Mouse (Mus musculus) spleen, postnatal 4 days (tissue): ENCODE measurements at regions not wholly inside any gene's neighbourhood (a gene's known extent, or its start where the extent isn't known, plus 50 kb on each side); places are given as distances from the start of the nearest gene placed in this dataset.

Experiments
- DNase-seq, 2 experiments: peaks; one replicate each; pipeline ENCODE4 v3.0.0; 2022; ENCODE audit warnings: low spot score in 2 of 2

DNA sequence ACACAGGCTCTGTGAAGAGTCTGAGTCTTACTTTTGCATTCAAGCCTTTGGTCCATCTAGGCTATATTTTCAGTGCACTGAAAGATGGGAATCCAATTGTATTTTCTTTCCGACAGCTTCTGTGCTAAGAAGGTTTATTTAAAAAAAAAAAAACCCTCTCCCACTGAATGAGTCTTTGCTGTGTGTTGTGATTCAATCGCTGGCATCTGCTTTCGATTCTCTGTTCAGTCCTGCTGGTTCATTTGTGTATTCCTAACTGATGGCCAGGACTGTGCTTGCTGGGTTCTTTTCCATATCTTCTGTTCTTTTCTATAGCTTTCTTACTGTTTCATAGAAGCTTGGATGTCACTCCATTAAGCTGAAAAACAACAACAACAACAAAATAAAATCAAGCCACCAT, 132.9 kb downstream of the Tex36 start:
- DNase-seq = no peak

DNA sequence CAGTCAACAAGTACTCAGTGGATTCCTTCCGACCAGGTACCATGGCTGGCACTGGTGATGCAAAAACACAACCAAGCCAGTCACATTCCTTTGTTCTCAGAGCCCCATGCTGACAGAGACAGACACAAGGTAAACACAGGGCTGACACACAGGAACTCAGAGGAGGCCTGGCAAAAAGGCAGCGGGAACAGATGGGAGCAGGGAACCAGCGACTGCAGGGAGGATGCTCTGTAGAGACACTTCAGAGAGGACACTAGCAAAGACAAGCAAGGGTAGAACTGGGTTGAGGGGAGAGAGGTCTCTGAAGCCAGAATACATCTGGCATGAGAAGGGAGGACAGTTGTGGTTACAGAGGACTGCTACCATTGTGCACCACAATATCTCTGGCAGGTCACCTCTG, 133.6 kb downstream of the Tex36 start:
- no peak for DNase-seq

DNA sequence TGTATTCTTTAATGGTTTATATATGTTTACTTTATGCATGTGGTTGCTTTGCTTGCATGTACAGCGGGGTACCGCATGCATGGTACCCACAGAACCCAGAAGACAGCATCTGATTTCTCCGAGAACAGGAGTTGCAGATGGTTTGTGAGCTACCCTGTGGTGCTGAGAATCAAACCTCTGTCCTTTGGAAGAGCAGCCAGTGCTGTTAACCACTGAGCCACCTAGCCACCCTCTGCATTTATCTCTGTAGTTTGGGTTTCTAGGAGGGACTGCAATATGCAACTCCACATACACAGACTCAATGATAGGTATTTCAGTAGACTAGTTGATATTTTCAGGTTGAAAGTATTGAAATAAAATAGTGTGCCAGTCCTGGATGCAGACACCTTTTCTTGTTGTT, 134.4 kb downstream of the Tex36 start:
- DNase-seq = no peak

DNA sequence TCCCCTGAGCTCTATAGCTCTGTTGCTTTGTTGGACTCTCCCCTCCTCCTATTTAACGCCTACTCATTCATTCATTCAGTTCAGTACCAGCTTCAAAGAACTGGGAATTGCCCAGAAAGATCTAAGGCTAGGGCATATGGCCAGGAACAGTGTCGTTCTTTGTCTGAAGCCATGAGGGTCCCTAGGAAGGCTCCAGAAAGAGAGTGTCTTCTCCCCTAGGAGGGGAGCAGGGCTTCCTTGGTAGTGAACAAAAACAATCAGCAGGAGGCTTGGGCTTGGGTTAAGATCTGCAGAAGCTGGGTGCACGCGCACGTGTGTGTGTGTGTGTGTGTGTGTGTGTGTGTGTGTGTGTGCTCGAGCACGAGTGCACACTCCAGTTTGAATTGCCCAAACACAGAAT, 142.7 kb downstream of the Tex36 start:
- no peak for DNase-seq

DNA sequence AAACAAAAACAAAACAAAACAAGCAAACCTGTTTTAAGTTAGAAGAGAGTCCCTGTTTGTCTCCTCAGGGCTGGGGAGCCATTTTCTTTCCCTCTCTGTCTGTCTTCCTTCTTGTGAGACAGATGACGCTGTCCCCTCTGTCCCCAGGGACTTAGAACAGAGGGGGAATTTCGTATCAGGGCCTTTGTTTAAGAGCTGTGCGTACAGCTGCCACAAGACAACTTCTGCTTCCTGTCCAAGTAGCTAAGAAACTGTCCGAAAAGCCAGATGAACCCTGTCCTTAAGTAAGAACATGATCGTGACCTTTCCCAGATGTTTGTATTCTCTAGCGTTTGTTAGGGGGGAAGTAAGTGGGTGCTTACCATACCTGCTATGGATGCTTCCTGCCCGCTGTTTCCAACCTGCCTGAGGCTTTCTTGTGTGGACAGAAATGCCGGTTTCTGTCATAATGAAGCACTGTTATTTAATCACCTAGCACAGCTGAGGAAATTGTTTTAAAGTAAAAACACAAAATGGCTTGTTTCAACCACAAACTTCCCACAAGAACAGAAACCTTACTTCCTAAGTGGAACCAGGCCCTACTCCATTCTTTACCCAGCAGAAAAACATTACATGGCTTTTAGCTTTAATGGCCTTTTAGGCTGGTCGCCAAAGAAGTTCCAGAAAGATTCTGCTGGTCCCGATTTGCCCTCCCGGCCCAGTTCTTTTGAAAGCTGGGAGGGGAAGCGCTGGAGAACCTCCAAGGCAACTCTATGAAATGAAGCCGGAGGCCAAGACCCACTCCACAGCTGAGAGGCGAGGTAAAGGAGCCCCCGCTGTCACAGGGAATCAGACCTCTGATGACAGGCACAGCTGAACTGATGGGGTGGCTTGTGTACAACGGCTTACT, 144.3 kb downstream of the Tex36 start:
- no peak for DNase-seq

DNA sequence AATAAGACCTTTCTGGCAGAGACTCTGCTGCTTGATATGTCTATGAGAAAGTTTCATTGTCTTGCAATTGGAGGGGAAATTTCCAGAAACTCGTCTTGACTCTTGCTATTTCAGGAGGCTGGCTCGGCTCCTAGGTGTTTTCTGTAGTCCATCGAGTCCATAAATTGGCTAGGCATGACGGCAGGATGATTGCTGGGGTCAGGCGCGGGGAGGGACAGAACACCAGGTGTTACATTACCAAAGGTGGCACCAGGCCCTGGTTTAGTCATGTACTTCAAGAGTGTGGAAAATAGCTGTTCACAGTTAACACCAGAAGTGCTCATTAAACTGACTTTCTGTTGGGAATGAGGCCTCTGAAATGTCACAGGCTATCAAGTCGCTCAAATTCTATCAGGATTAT, 151.7 kb downstream of the Tex36 start:
- no peak for DNase-seq

DNA sequence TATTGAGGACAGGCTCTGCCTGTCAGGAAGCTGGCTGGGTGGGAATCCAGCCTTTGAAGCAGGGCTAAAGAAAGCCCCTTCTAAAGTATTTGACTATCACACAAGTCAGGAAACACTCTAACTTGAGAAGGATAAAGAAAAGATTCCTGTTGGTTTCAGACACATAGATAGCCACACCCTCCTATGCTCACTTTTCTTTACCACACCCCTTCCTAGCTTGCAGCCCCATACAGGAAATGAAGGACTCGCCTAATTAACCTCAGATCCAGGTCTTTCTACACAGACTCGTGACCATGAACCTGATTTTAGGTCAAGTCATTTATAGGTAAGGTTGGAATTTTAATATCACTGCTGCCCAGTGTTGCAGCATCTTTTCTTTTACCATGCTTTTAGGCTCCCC, 154.9 kb downstream of the Tex36 start:
- DNase-seq = no peak

DNA sequence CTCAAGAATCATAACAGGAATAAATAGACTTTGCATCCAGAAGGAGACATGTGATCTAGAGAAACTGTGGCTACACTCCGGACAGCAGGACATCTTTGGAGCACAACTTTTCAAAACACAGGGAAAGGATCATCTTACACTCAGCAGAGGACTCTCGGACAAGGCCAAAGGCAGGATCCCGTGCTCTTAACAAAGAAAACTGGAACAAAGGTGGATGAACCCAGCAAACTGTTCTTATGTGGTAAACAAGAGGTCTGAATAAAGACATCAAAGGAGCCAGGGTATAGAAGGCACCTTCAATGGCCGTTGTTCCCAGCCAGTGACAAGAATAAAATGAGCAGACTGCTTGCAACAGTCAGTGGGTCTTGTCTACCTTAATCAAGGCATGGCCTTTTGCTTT, 160.3 kb downstream of the Tex36 start:
- no peak for DNase-seq

DNA sequence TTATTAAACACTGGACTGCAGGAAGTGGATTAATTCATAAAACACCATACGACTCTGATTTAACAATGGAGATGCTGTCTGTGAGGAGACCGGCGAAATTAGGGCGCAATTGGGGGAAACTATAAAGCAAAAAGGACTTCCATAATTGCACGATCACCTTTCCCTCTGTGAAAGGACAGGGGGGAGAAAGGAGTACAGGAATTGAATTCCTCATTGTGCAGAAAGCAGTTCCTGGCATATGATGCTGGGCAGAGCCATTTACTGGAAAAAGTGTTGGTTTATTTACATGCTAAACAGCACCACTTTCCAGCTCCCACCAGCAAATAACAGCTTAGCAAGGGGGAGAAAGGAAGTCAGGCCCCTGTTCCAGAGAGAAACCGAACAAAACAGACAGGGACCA, 160.8 kb downstream of the Tex36 start:
- no peak for DNase-seq

DNA sequence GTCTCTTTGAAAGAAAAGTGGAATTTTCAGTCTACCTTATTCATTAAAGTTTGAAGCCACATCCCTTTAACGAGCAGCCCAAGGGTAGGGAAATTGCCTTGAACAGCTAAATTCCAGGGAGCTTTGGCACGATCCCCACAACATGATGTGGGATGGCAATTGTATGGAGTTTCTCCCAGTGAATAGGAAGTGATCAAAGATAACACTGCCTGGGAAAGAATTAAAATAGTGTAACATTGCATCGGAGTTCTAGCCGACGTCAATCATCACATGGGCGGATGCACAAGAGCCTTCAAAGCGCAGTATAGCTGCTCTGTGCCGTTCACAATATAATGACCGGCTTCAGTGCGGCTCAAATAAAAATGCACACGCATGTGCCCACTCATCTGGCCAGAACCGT, 161.2 kb downstream of the Tex36 start:
- no peak for DNase-seq

DNA sequence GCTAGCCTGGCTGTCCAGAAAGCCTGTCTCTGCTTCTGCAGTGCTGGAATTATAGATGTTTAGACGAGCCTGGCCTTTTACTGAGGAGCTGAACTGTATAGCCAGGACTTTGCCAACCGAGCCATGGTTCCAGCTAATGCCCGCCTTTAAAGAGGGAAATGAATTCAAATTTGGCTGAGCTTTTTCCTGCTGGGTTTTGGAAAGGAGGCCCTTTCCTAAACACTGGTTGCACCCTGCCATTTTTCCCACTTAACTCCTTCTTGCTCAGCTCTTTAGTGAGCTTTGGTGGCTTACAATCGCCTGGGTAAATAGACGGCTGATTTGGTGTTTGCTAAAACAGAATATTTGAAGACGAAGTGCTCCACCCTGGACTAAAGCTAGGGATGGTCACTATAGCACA, 161.9 kb downstream of the Tex36 start:
- no peak for DNase-seq

DNA sequence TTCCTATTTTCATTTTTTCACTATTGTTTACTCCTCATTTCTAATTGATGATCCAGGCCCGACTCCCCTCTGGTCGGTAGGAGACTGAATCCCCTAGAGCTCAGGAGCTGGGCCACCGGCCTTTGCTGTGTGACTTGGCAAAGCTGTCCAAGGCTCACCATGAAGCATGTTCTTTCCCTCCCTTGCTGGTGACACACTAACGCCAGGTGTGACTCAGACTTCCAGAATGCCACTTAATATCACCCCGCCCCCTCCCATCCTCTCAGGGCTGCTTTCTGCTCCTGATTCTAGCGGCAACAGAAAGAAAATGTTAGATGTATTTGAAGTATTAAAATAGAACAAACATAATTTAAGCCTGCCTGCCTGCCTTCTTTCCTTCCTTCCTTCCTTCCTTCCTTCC, 163.3 kb downstream of the Tex36 start:
- DNase-seq = no peak

DNA sequence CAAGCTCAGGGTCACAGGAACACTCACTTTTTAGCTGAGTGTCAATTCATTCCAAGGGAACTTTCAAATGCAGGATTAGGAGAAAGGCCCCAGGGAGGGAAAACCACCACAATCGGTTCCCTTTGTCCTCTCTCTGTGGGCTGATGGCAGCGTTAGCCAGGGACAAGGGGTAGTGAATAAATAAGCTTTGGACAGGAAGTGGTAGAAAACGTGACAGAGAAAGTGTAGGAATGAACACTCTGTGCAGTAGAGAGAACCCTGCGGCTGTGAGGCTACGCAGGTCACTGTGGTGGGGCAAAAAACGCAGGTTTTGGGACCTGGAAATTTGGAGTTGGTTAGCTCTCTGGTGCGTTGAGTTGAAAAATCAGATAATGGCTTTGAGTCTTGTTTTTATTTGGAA, 164.1 kb downstream of the Tex36 start:
- DNase-seq = no peak

DNA sequence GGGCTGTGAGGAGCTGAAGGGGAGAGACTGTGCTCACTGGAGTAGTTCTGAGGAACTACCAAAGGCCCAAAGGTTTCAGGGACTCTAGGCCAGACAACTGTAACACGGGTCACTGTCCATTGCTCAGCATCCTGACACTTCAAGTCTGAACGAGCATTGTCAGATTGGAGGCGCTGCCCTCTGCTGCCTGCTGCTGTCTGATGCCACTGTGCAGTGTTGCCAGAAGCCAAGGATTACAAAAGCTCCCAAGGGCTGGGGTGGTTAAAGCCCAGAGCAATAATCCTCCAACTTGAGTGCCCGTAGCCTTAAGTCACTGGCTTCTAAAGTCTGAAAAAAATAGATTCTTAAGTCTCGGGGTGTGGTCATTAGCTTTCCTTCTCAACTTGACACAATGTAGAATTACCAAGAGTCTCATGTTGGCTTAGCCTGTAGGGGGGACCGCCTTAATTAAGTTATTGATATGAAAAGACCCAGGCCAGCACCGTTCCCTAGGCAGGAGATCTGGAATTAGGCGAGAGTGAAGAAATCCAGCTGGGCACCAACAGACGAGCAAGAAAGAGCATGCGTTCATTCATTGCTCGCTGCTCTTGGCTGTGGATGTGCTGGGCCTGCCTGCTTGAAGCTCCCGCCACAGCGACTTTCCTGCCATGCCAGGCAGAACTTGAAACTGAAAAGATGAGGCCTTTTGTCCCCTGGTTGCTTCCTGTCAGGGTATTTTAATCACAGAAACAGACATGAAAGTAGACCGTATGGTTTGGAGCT, 166.2 kb downstream of the Tex36 start:
- DNase-seq = no peak

DNA sequence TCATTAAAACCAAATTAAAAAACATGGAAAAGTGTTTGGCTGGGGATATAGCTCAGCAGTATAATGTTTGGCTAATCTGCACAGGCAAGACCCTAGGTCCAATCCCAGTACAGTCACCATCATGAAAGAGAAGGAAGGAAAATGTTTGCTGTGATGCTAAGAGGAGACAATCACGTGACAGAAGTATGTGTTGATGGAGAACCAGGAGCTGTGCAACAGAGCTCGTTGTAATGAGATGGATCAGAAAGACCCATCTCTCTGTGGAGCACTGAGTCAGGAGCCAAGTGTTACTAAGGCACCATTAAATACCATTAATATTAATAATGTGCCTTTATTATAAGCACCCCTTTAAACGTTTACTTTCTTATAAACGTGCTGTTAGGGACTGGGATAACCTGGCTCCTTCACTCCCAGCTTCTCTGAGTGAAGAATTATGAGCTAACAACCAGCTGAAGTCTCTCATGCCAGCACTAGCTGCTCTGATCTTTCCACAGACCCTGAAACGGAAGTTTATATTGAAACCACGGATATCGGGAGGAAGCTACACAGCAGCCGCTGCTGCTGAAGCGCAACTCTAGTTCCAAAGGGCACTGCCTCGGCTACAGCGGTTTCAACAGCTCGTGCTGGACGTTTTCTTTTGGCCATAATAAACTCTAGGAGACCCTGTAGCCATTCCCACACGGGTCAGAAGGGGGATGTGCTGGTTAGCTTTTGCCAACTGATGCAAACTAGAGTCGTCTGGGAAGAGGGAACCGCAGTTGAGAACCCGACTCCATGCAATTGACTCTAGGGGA, 167.7 kb downstream of the Tex36 start:
- no peak for DNase-seq

DNA sequence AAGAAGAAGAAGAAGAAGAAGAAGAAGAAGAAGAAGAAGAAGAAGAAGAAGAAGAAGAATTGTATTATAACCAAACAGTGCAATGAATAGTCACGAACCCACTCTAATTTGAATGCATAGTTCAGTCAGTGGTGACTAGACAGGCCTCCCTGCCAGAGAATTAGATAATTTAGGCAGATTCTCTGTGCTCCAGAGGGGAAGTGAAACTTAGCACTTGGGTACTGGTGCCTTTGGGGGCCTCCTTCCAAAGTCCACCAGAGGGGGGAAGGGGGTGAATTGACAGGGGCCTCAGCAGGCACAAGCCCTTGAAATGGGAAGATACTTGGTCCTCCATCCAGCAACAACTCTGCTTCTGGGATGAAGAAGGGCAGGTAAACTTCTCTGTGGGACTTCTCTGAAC, 169.6 kb downstream of the Tex36 start:
- DNase-seq = no peak

DNA sequence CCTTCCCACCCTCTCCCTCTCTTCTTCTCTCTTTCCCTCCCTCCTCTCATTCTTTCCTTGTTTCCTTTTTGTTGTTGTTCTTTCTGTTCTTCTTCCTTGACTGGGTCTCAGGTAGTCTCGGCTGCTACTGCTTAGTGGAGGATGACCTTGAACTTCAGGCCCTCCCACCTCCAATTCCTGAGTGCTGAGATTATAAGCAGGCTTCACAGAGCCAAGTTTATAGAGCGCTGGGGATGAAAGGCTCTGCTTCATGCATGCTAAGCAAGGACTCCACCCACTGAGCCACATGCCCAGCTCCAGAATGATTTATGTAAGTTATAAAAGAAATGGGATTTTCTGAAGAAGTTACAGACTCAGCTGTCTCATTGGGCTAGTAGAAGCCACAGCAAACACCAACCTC, 199.9 kb downstream of the Tex36 start:
- DNase-seq = no peak

DNA sequence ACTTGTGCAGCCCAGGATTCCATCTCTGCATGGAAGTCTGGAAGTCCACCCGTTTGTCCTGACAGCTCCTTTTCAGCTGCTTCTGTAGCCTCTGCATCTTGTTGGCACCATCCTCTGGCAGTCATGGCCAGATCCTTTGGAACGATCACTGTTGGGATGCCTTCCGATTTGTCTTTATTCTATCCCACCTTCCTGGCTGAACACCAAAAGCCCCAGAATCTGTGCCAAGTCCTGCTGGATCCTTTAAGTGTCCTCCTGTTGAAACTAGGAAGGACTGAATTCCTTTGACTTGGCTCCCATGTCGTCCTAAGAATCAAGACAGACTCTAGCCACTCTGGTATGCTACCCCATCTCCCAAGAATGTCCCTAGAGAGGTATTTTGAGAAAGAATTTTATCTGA, 201.3 kb downstream of the Tex36 start:
- no peak for DNase-seq

DNA sequence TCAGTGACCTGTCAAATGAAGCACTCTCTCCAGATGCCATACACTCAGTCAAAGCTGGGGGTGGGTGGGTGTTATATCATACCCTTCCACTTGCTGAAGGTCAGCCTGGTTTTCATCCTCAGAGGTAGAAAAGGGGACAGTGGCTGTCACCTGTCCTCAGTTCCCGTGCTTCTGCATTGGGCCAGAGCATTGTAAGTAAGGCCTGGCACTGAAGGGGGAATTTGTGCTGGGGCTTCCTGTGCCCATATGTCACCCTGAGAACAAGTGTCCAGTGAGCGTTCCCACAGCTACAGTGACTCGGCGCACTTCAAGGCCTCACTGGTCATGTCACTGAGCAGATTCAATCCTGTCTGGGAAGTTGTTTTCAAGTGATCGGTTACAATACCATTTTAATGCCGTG, 213.2 kb downstream of the Tex36 start:
- DNase-seq = no peak

DNA sequence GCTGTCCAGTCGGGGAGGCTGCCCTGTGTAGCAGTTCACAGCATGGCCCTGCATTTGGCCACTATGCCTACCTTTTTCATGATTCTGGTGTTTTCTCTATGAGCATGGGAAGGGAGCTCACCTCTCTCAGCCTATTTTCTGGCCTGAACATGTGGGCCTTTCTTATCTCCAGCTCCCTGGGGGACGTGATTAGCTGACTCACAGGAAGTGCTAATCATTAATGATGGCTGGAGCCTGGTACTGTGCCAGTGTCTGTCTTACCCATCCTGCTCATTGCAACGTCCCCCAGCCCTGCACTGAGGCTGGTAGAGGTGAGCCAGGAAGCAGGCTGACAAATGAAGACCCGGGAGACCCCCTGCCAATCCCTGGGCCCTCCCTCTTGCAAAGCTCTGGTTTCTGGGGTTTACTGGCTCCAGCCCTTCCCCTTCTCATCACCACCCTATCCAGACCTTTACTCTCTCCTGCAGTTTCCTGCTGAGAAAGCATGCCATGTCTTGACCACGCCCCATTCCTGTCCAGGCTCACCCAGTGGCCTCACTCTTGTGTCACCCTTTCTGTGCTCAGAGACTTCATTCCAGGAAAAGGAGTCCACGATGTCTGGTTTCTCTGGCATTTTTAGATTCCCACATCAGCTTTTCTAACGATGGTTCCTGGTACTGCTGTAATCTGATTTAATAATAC, 219.8 kb downstream of the Tex36 start:
- no peak for DNase-seq

DNA sequence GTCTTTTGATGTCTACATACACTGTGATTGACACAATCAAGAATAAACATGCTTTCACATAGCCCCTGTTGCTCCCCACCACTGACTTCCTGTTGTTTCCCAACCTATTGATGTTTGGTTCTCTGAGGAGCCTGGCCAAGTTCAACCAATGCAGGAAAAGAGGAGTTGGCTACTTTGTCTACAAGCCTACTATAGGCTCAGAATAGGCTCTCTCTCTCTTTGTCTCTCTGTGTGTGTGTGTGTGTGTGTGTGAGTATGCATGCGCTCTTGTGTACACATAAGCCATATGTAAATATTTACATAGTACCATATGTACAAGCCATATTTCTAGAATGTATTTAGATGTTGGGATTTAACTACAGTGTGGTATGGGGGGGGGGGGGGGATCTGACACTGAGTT, 222.6 kb downstream of the Tex36 start:
- no peak for DNase-seq

DNA sequence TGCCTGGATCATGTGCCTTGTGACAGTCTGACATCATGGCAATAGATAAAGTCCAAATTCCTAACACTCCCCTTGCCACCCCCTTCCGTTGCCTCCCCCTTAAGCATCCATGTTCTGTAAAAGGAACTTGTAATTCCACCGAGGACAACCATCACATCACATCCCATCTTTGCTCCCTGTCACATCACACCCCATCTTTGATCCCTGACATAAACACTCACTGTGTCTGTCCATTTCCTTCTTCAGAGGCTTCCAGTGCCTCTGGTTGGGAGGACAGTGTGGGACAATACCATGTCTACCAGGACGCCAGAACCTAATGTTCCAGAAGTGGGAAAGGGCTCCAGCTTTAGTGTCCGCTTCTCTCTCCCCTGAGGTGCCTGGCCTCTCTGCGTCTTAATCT, 223.6 kb downstream of the Tex36 start:
- no peak for DNase-seq
